Mouse (Mus musculus): ENCODE measurements around the gene Serpine3. TPM values are rescaled to one million over a fixed set of nuclear protein-coding genes. Genes with fewer than 3 reads are reported as not detected.
"Not testable (repeated sequence)": the region's sequence is repeated elsewhere in the genome, so short reads cannot be mapped to it uniquely, and the experiment has no call there.

Serpine3 gene
- not detected for total RNA-seq (2018; cell fraction: chromatin; rRNA removed)
- not detected for total RNA-seq (2018; cell fraction: cytosol; rRNA removed)
- not detected for total RNA-seq (2018; cell fraction: nucleus; rRNA removed)
- polyA plus RNA-seq (2018), result not detected in 3 replicates

DNA sequence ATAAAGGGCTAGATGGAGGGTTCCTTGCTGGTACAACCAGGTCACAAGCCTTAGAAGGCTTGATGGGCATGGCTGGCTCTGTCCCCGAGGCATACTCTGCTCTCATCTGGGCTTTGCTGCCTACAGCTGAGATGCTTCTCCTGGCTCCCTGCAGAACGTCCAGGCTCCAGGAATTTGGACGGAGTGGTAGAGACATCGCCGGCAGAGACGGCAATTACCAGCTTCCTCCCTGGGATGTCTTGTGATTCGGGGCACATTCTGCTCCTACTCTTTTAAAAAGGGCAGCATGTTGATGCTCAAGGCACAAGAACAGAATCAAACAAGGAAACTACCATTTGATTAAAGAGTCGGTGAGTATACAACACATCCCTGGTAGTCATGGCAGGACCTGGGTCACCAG, at the start of gene Serpine3:
Gene Serpine3, plus strand, starts transcription at position 301 of the 400 bp plus-strand sequence.
- no peaks in the 10 kb centered on the region for H3K36me3 ChIP-seq (ENCODE audit: inconsistent target)
- no peaks in the 10 kb centered on the region for H3K79me2 ChIP-seq (ENCODE audit: inconsistent target)
- H3K27ac ChIP-seq, result no peak within 1 kb of the TSS
- 92% methylated on average over 8 of the region's 8 CpGs for WGBS (ENCODE audit: missing documents)
- H3K4me3 ChIP-seq (ENCODE audit: inconsistent target), result no peak within 1 kb of the TSS

GRCm38 (mm10) chr14:62622393-62622792, 41.1 kb upstream of the Serpine3 start:
- H3K27ac ChIP-seq, result no peak overlapping the region
- WGBS (ENCODE audit: missing documents), result 97% methylated on average over 3 of the region's 3 CpGs
- H3K36me3 ChIP-seq (ENCODE audit: inconsistent target), result no peaks in the 10 kb centered on the region
- no peaks in the 10 kb centered on the region for H3K79me2 ChIP-seq (ENCODE audit: inconsistent target)
- H3K4me3 ChIP-seq (ENCODE audit: inconsistent target), result no peak overlapping the region

DNA sequence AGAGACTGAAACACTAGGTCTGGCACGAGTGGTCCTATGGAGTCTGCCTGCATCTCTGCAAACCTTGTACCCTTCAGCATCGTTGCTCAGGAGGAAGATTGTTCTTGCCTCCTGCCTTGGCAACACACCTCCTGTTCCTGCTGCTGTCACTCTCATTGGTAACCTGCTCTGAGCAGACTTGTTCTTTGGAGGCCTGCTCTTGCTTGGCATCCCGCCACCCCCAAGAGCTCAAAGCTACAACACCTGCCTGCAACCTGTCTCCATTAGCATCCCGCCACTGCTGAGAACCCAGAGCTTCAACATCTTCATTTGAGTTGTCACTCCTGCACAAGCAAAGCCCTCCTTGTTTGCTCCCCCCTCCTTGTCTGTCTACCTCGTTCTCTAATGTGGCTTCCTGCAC, 35.5 kb upstream of the Serpine3 start:
- WGBS (ENCODE audit: missing documents), result 95% methylated on average over 5 of the region's 5 CpGs

GRCm38 (mm10) chr14:62637436-62638344, 25.8 kb upstream of the Serpine3 start:
- 50% methylated on average over 8 of the region's 9 CpGs for WGBS (ENCODE audit: missing documents)
- Histone ChIP-seq H3K36me3 (ENCODE audit: inconsistent target) (no peaks in the 10 kb centered on the region), H3K79me2 (ENCODE audit: inconsistent target) (no peaks in the 10 kb centered on the region), H3K4me3 (ENCODE audit: inconsistent target) (no peak overlapping the region), H3K27ac (no peak overlapping the region)

More for the DNA sequence above, 35.5 kb upstream of the Serpine3 start:
- no peak overlapping the region for H3K27ac ChIP-seq
- H3K79me2 ChIP-seq (ENCODE audit: inconsistent target), result no peaks in the 10 kb centered on the region
- H3K36me3 ChIP-seq (ENCODE audit: inconsistent target), result no peaks in the 10 kb centered on the region
- H3K4me3 ChIP-seq (ENCODE audit: inconsistent target), result no peak overlapping the region

DNA sequence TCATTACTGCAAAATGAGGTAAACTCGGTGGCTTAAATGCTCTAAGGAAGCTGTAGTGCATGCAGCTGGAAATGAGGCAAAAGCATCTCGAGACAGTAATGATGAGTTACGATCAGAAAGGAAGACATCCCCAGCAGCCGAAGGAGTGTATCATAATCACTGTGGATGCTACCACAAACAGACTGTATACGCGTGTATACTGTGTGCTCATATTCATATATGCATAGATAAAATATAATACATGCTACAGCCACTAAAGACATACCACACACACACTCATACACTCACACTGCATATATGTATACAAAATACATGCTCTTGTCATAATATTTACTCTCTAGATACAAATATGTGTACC, 25.1 kb upstream of the Serpine3 start:
- H3K27ac ChIP-seq, result no peak overlapping the region
- H3K36me3 ChIP-seq (ENCODE audit: inconsistent target), result no peaks in the 10 kb centered on the region
- 72% methylated on average over 6 of the region's 6 CpGs for WGBS (ENCODE audit: missing documents)

DNA sequence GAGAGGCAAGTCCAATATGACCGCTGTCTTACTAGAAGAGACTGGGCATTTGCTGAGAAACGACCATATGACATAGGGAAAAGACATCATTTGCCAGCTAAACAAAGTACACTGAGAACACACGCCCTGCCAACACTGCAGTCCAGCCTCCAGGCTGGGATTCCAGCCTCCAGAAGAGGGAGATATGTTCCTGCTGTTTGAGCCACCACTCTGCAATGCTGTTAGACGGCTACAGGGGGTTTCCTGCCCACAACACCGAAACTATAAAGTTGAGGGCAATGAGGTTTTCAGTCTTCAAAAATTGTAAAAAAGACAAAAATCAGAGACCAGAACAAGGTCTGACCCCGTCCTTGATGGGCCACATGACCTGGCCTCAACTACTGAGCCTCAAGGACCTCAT, 24.4 kb upstream of the Serpine3 start:
- Histone ChIP-seq H3K4me3 (ENCODE audit: inconsistent target) (no peak overlapping the region), H3K36me3 (ENCODE audit: inconsistent target) (no peaks in the 10 kb centered on the region), H3K79me2 (ENCODE audit: inconsistent target) (no peaks in the 10 kb centered on the region), H3K27ac (no peak overlapping the region)
- WGBS (ENCODE audit: missing documents), result 41% methylated on average over 6 of the region's 6 CpGs

More for the DNA sequence above, 25.1 kb upstream of the Serpine3 start:
- Histone ChIP-seq H3K4me3 (ENCODE audit: inconsistent target) (no peak overlapping the region), H3K79me2 (ENCODE audit: inconsistent target) (no peaks in the 10 kb centered on the region)

DNA sequence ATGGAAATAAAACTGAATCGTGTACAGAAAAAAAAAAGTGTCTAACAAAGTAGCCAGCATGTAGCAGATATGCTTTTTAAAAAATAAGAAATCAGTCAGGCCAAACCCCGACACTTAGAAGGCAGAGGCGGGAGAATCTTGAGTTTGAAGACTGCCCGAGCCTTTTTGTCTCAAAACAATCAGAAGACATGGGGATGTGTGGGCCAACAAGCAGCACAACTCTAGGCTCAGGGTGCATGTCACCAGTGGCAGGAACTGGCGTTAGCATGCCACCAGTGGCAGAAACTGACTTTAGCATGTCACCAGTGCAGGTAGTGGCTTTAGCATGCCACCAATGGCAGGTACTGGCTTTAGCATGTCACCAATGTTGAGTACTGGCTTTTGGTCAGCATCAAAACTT, 23.9 kb upstream of the Serpine3 start:
- Histone ChIP-seq H3K79me2 (ENCODE audit: inconsistent target) (no peaks in the 10 kb centered on the region), H3K36me3 (ENCODE audit: inconsistent target) (no peaks in the 10 kb centered on the region), H3K27ac (no peak overlapping the region), H3K4me3 (ENCODE audit: inconsistent target) (no peak overlapping the region)
- 78% methylated on average over 5 of the region's 5 CpGs for WGBS (ENCODE audit: missing documents)

GRCm38 (mm10) chr14:62640396-62640795, 23.1 kb upstream of the Serpine3 start:
- no peaks in the 10 kb centered on the region for H3K36me3 ChIP-seq (ENCODE audit: inconsistent target)
- H3K4me3 ChIP-seq (ENCODE audit: inconsistent target), result no peak overlapping the region
- H3K27ac ChIP-seq, result no peak overlapping the region
- 88% methylated on average over 4 of the region's 4 CpGs for WGBS (ENCODE audit: missing documents)
- no peaks in the 10 kb centered on the region for H3K79me2 ChIP-seq (ENCODE audit: inconsistent target)

- WGBS (ENCODE audit: missing documents), result 59% methylated on average over 5 of the region's 7 CpGs
- not testable (repeated sequence) for H3K4me3 ChIP-seq (ENCODE audit: inconsistent target)
These were observed 21.1 kb upstream of the Serpine3 start for GRCm38 (mm10) chr14:62642368-62642767.

GRCm38 (mm10) chr14:62648405-62648804, 15.1 kb upstream of the Serpine3 start:
- 90% methylated on average over 6 of the region's 6 CpGs for WGBS (ENCODE audit: missing documents)

More at GRCm38 (mm10) chr14:62642368-62642767, 21.1 kb upstream of the Serpine3 start:
- H3K36me3 ChIP-seq (ENCODE audit: inconsistent target); H3K27ac ChIP-seq; H3K79me2 ChIP-seq (ENCODE audit: inconsistent target): not testable (repeated sequence)

DNA sequence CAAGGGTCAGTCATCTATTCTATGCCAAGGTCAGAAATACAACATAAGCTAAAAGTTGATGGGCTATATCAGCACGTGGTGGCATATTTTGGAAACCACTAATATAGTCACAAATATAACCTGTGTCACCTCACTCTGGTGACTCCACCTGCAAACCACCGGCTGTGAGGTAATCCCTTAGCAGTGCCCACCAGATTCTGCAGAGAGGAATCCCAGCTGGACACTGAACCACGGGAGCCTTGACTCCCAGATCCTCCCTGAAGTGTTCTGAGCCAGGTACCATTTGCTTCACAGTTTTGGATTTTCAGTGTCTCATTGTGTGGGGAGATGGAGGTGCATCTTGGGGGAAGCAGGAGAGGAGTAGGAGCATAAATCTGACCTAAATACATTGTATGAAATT, 13.1 kb upstream of the Serpine3 start:
- no peak overlapping the region for H3K27ac ChIP-seq

More at GRCm38 (mm10) chr14:62648405-62648804, 15.1 kb upstream of the Serpine3 start:
- no peaks in the 10 kb centered on the region for H3K79me2 ChIP-seq (ENCODE audit: inconsistent target)
- no peak overlapping the region for H3K27ac ChIP-seq
- H3K36me3 ChIP-seq (ENCODE audit: inconsistent target), result no peaks in the 10 kb centered on the region
- H3K4me3 ChIP-seq (ENCODE audit: inconsistent target), result no peak overlapping the region

DNA sequence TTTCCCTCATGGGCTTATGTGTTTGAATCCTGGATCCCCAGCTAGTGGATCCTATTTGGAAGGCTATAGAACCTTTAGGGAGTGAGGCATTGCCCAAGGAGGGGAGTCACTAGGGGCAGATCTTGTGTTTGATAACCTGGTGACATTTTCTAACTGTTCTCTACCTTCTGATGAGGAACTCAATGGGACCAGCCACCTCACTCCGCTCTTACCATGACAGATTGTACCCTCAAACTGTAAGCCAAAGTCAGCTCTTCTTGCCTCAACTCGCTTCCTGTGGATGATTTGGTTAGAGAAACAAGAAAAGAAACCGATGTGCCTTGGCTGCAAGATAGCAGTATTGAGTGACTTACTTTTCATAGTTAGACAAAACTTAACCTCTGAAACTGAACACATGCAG, 11.7 kb upstream of the Serpine3 start:
- WGBS (ENCODE audit: missing documents), result 86% methylated on average over 3 of the region's 3 CpGs
- Histone ChIP-seq H3K36me3 (ENCODE audit: inconsistent target) (no peaks in the 10 kb centered on the region), H3K79me2 (ENCODE audit: inconsistent target) (no peaks in the 10 kb centered on the region), H3K27ac (no peak overlapping the region), H3K4me3 (ENCODE audit: inconsistent target) (no peak overlapping the region)

More for the DNA sequence above, 13.1 kb upstream of the Serpine3 start:
- Histone ChIP-seq H3K36me3 (ENCODE audit: inconsistent target) (no peaks in the 10 kb centered on the region), H3K79me2 (ENCODE audit: inconsistent target) (no peaks in the 10 kb centered on the region), H3K4me3 (ENCODE audit: inconsistent target) (no peak overlapping the region)
- WGBS (ENCODE audit: missing documents), result 87% methylated on average over 3 of the region's 3 CpGs

- H3K4me3 ChIP-seq (ENCODE audit: inconsistent target), result no peak overlapping the region
- 94% methylated on average over 7 of the region's 7 CpGs for WGBS (ENCODE audit: missing documents)
- no peaks in the 10 kb centered on the region for H3K79me2 ChIP-seq (ENCODE audit: inconsistent target)
- H3K27ac ChIP-seq, result no peak overlapping the region
- no peaks in the 10 kb centered on the region for H3K36me3 ChIP-seq (ENCODE audit: inconsistent target)
These were observed 7.5 kb upstream of the Serpine3 start for GRCm38 (mm10) chr14:62655996-62656395.

- H3K27ac ChIP-seq, result no peak overlapping the region
- WGBS (ENCODE audit: missing documents), result 15% methylated on average over 3 of the region's 3 CpGs
- H3K4me3 ChIP-seq (ENCODE audit: inconsistent target), result no peak overlapping the region
- no peaks in the 10 kb centered on the region for H3K36me3 ChIP-seq (ENCODE audit: inconsistent target)
- no peaks in the 10 kb centered on the region for H3K79me2 ChIP-seq (ENCODE audit: inconsistent target)
These were observed 6.0 kb upstream of the Serpine3 start for GRCm38 (mm10) chr14:62657469-62657868.

DNA sequence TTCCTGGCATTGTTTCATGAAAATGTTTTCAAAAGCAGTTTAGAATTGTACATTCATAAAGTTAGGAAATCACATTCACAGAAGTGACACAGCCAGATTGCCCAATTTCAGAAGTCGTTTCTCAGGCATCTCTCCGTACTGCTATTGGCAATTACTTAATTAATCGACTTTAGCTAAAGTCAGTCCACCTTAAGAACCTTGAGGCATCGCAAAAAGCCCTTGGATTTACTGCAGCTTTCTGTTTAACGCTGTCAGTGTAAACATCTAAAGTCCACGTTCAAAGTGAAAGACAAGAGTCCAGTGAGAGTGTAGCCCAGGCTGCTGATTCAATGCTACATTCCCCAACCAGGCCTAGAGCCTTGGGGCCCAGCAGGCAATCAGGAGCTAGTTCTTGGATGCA, 1.1 kb upstream of the Serpine3 start:
- no peak overlapping the region for H3K27ac ChIP-seq
- WGBS (ENCODE audit: missing documents), result 80% methylated on average over 6 of the region's 6 CpGs
- no peaks in the 10 kb centered on the region for H3K36me3 ChIP-seq (ENCODE audit: inconsistent target)

More for the DNA sequence above, 1.1 kb upstream of the Serpine3 start:
- Histone ChIP-seq H3K4me3 (ENCODE audit: inconsistent target) (no peak overlapping the region), H3K79me2 (ENCODE audit: inconsistent target) (no peaks in the 10 kb centered on the region)

Data from macrophage (primary cell).